Mouse (Mus musculus) megakaryocyte progenitor cell, adult 5-6 weeks (primary cell): ENCODE results near the gene Sdsl. TPM values are rescaled to one million over a fixed set of nuclear protein-coding genes. Genes with fewer than 3 reads are reported as not detected.

Experiments used
- ATAC-seq: replicated peaks from 2 replicates; pipeline ENCODE4 v1.8.0; 2016; ENCODE audit warnings: mild to moderate bottlenecking, moderate TSS enrichment, inconsistent platforms; ENCODE audit not compliant: poor library complexity
- total RNA-seq, 2 experiments: library from RNA; stranded (forward) in 1 of 2; stranded (reverse) in 1 of 2; fragments of 157-497, 149-512 nt in 1 of 2; fragments of 200-1000 nt in 1 of 2; gene quantifications; 2 replicates each; pipeline versions ENCODE4 v1.2.3 to v1.2.4; 2015 to 2017

Gene Sdsl
- total RNA-seq, 2 experiments from 2014 or later = 3.2 to 7.1 TPM

DNA sequence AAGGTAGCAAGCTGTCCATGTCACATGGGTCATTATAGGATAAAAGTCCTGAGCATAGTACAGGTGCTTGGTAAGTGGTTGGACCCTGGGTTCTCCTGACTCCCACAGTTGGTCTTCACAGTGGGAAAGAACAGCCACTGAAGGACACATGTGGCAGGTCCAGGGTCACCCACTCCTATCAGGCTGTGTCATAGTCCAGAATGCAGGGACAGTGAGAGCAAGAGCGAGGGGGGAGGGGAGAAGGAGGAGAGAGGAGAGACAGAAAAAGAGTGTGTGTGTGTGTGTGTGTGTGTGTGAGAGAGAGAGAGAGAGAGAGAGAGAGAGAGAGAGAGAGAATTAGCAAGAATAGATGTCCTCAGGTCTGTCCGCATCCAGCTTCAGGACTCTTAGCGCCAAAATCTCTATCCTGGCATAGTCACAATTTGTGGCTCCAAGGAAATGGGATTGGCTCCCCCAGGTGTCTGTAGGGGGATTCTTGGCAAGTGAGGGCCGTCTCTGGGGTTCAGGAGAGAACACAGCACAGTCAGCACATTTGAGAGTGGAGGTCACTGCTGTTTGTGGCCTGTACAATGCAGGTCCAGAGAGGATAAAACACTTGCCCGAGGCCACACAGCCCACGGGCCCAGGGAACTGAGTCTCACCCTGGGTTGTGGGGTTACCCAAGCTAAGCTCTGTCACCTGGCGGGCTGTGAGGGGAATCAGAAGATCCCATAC lies 15.6 kb downstream of the Sdsl start:
- no peak for ATAC-seq

DNA sequence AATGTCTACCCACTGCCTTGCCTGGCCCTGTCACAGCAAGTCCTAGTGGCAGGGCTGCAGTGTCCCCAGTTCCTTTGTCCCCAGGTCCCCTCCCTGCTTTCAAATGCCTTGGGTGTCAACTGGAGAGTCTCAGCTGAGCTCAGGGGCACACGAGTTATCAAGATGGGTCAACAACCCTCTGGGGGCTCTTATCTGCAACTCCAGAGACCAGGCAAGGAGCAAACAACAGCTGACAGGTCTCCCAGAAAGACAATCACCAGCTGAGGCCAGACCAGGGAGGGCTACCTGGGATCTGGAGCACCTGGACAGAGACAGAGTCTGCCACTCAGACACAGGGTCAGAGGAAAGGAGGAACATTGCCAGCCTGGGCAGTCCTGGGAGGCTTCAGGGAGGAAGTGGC lies 16.4 kb downstream of the Sdsl start:
- 0 out of 2 replicates have a peak, but pooled peaks have one; percentile 7 for ATAC-seq

DNA sequence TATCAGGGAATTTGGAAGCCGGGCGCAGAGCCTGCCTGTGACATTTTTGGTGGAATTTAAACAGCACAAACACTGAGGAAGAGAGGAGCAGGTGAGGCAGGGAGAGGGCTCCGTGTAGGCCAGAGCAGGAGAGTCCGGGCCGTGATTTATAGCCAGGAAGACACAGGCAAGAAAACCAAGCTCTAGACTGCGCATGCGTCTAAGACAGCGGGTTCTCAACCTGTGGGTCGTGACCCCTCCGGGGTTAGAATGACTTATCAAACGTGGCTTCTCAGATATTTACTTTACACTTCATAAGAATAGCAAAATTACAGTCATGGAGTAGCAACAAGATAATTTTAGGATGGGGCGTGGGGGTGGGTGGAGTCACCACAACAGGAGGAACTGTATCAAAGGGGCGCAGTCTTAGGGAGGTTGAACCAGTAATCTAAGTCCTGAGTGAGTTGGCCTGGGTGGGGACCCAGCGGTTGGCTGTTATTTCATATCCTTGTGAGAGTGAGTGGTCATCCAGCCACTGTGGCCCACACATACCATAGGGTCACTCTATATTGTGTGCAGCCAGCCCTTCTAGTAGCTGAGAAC lies 17.8 kb downstream of the Sdsl start:
- peak; percentile 47 for ATAC-seq

DNA sequence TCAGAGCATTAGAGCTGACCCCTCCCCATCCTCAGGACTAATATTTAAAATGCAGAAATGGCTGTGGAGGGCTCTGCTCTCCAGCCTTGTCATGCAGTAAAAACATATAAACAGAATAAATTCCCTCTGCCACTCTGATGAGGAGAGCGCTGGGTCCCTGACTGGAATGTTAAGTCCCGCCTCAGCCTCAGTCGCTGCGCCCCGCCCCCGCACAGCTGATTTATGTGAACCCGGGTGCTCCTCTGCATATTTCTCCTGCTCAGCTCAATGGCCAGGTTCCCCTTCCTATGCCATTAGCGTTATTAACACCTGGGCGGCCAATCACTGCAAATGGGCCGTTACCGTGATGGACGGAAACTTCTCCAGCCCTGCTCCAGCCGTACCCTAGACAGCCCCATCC lies 25.3 kb downstream of the Sdsl start:
- ATAC-seq = no peak

DNA sequence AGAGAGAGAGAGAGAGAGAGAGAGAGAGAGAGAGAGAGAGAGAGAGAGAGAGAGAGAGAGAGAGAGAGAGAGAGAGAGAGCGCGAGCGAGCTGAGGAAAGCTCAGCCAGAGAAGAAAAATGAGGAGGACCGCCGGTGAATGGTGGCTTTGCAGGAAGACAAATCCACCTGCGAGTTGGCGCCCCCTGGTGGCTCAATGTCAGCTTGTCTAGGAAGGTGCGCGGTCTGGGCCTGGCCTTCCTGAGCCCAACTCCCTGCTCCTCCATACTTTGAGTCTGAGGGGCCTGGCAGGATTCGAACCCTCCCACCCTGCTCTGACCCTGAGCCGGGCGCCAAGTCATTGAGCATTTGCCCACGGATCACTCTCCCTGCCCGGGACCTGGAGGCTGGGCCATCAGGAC lies 31.9 kb downstream of the Sdsl start:
- peak; percentile 89 for ATAC-seq

DNA sequence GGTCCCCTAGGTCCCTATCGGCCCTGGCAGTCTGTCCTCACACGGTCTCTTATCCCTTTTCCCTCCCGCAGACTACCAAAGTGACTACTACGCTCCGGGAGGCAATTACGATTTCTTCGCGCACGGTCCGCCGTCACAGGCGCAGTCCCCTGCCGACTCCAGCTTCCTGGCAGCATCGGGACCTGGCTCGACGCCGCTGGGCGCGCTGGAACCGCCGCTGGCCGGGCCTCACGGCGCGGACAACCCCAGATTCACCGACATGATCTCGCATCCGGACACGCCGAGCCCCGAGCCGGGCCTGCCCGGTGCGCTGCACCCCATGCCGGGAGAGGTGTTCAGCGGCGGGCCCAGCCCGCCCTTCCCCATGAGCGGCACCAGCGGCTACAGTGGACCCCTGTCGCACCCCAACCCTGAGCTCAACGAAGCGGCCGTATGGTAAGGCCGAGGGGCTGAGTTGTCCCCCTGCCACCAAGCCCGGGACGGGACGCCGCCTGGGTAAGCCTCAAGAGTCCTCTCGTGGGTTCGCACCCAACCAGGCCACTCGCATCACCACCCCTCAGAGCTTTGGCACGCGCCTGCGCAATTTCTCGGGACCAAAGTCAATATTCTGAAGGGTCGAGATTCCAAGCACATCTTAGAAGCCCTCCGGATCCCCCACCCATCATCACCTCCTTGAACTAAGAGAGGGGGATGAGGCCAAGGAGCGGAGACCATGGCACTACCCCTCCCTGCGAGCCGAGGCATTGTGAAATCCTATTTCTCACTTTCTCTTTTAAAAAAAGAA lies 32.5 kb downstream of the Sdsl start:
- no peak for ATAC-seq

DNA sequence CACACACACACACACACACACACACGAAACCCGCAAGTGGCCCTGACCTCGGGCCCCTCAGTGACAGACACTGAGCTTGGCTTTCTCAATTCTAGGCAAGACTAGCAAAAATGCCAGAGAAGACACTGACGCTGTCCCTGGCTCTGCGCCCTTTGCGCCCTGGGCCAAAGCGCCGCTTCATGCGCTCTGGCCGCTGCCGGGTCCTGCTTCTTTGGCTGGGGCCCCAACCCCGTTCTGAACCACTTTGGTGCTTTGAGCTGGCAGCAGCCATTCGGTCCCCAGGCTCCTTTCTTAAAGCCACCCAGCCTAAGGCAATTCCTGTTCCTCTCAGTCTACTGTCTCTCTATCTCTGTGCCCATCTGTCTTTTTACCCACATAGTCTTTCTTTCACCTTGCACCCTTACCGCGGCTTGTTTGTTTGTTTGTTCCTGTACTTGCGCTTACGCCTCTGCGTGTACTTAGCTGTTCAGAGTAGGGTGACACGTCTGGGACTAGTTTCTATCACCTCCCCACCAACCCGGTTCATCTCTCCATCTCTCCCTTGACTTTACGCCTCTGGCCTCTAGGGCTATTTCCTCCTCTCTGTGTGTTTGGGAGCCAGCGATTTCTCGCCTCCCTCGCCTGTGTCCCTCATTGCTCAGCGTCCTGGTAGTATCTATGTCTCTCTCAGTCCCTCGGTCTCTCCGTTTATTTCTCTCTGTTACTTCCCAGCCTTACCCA lies 33.5 kb downstream of the Sdsl start:
- 0 out of 2 replicates have a peak, but pooled peaks have one; percentile 9 for ATAC-seq

DNA sequence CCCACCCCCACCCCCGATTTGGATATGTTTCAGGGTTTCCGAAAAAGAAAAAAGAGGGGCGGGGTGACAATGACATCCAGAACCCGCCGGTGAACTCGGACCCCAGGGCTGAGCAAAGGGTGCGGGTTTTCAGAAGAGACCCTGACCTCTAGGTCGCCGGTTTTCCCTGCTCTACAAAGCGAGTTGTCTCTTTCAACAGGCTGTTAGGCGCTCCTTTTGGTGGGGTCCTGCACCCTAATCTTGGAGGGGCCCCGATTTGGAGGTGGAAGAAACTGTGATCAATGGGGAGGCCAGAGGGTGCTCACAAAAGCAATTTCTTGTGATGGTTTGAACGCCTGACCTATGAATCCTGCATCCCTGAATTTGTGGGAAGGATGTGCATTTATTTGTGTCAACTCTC lies 34.1 kb downstream of the Sdsl start:
- no peak for ATAC-seq

DNA sequence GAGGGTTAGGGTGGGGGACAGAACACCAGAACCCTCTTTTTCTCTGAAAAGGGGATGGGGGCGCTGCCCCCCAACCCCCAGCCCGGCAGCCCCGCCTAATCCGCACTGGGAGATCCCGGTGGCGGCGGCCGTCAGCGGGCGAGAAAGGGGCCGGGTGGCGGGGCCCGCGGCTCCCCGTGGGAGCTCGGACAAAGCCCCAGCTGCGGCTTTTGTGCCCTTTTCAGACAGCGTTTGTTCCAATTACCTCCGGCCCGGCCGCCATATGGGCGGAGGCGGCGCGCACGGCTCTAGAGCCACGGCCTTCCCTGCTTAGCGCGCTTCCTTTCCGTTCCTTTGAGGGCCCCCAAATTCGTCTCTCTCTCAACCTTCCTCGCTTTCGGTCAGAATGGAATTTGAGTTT lies 34.6 kb downstream of the Sdsl start:
- ATAC-seq = no peak

DNA sequence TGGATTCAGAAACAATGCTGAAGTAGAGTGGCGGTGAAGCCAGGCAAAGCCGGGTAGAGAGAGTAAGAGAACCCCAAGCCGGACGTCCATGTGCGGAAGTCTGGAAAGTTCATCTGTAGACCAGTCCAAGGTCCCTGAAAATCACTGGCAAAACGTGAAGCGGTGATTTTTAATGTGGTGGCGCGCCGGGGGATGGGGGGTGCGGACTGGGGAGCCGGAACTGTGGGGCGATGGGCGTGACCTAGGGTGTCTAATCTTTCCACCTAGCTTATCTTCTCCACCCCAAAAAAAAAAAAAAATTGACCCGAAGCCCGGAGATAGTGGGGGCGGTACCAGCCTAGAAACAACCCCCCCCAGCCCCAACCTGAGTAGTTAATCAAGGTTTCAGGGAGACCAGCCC lies 35.1 kb downstream of the Sdsl start:
- ATAC-seq = no peak

DNA sequence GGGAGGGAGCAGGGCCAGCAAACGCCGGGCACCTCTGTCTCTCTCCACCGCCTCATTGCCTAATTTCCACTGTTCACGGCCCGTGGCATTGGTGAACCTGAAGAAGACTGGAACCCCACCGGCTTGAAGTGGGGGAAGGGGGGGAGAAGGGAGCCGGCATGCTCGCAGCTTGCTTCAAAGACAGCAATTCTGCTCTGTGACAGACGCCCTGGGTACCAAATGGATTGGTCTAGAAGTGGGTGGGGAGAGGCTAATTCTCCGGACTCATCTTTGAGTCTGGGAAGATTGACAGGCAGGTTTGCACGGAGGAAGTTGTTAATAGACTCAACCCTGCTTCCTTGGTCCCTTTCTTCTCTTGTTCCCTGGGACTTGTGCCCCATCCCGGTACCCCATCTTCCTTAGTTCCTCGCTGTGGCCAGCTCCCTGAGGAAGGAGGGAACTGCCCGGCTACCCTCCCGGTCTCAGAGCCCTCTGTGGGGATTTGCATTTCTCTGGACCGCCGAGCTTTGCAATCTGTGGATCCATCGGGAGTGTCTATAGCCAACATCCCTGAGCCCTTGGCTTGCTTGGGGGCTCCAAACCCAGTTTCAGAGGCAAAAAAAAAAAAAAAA lies 35.6 kb downstream of the Sdsl start:
- no peak for ATAC-seq

DNA sequence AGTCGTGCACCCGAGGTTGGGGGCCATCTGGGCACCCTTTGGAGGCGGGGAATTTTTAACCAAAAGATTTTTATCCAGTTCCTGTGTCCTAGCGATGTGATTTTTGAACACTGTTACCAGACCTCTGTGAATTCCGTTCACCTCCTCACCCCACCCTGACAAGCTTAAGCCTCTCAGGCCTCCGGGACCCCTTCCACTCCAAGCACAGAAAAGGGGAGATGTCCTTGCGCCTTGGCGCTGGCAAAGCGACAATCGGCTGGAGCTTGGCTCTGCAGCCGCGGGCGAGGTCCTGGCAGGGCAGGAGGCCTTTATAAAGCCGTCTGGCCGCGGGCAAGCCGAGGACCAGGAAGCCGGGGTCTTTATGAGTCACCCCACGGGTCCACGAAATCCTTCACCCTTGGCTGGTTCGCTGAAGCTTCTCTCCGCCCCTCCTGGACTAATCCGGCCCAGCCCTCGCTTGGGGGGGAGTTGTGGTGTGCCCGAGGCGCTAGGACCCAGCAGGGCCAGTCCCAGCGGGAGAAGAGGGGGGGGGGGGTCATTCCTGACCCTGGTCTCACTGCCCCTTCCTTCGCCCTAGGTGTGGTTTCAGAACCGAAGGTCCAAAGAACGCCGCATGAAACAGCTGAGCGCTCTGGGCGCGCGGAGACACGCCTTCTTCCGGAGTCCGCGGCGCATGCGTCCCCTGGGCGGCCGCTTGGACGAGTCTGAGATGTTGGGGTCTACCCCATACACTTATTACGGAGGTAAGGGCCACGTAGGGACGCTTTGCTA lies 36.7 kb downstream of the Sdsl start:
- no peak for ATAC-seq

DNA sequence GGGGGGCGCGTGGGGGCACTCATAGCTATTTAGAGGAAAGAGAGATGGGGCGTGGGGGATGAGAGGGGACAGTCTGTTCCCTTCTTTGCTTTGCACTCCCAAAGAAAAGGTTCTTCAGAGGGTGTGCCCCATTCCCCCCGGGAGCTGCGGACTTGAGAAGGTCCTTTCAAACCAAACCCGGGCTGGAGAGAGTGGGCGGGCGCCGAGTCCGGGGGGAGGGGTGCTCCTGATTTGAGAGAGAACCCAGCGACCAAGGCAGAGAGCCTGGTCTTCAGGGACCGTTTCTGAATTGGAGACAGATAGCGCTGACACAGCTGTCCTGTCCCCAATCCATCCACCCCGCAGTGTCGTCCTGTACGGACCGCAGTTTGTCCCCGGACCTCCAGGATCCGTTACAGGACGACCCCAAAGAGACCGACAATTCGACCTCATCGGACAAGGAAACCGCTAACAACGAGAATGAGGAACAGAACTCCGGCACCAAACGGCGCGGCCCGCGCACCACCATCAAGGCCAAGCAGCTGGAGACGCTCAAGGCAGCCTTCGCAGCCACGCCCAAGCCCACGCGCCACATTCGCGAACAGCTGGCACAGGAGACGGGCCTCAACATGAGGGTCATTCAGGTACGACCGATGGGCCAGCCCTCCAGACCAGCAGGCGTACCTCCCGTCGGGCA lies 37.5 kb downstream of the Sdsl start:
- ATAC-seq = no peak

DNA sequence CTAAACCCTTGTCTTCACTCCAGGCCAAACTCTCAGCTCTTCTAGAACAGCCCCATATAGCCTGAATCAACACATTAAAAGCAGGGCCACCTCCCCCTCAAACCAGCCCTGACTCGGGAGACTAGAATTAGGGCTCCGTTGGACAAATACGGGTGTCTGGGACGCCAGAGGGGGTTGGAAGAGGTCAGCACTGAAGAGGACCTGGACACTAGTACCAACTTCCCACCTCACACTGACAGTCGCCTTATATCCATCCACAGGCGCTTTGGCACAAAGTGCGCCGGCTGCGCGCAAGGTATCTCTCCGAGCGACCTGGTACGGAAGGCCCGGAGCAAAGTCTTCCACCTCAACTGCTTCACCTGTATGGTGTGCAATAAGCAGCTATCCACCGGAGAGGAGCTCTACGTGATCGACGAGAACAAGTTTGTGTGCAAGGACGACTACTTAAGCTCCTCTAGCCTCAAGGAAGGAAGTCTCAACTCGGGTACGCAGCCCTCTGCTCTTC lies 38.3 kb downstream of the Sdsl start:
- ATAC-seq = no peak

DNA sequence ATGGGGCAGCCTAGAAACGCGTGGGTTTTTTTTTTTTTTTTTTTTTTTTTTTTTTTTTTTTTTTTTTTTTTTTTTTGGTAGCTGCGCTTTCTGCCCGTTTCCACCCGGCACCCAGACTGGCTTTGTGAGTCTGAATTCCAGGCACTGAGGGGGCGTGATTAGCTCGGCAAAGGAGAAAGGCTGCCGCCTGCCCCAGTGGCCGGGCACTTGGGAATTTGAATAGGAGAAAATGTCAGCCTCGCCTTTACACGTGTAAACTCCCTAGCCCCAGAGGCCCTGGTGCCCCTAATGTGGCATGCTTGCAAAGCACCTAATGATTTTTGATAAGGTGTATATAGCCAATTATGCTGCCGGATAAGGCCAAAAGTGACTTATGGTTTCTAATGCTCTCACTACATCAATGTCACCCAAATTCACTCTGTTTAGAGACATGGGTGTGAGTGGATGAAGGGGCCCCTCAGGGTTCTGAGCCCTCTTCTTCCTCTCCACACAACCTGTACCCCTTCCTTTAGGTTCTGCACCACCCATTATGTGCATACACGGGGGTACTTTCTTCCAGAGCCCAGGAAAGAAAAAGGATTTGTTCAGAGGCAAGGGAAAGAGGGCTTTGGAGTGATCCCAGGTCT lies 39.4 kb downstream of the Sdsl start:
- no peak for ATAC-seq

DNA sequence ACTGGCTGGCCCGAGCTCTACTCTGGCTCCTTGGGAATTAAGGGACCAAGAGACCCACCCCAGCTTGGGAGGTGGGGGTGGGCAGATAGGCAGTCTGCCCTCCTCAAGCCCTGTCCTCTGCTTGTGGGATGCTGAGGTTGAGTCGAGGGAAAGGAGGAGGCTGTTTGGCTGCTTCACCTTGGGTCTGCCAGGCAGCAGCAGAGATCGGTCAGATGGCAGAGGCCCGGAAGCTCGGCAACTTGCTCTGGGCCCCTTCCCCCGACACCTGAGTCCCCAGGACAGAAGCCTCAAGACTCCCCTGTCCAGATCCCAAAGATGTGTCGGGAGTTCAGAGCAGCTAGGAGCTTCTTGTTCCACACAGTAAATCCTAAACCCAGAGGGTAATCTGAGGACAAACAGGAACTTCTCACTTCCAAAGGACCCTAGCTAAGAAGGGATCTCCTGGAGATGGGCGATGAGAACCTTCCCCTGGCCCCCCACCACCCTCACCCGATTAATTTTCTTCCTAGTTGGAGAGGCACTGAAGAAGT lies 40.1 kb downstream of the Sdsl start:
- no peak for ATAC-seq

DNA sequence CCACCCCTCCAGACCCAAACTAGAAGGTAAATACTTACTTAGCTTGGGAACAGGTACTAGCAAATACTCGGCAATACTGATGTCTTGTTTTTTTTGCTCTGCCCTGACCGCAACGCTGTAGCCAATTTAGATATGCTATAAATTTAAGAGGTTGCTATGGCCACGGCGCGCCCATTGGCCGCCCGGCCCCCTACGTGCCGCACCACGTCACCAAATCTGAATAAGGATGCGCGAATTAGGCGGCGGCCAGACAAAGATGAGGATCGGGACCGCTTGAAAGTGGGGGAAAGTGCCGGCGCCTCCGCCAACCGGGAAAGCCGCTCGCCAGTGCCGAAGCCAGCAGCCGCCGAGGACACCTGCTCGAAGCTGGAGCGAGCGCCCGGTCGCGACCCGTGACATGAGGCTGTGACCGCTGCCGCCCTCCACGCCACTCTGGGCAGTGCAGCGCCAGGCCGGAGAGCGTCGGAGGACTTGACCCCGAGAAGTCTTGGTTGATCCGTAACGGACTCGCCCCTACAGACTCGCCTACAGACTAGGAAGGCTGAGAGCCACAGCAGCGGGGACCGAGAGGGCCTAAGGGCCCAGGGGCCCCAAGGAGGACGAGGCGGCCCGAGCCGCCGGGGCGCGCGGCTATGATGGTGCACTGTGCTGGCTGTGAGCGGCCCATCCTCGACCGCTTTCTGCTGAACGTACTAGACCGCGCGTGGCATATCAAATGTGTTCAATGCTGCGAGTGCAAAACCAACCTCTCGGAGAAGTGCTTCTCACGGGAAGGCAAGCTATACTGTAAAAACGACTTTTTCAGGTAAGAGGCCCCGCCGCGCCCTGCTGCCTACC lies 40.7 kb downstream of the Sdsl start, which contains the start of gene Lhx5:
TSS of gene Lhx5 (plus strand) at position 51 of the 837 bp plus-strand sequence.
- no peak for ATAC-seq
